In the genomic region with DNA sequence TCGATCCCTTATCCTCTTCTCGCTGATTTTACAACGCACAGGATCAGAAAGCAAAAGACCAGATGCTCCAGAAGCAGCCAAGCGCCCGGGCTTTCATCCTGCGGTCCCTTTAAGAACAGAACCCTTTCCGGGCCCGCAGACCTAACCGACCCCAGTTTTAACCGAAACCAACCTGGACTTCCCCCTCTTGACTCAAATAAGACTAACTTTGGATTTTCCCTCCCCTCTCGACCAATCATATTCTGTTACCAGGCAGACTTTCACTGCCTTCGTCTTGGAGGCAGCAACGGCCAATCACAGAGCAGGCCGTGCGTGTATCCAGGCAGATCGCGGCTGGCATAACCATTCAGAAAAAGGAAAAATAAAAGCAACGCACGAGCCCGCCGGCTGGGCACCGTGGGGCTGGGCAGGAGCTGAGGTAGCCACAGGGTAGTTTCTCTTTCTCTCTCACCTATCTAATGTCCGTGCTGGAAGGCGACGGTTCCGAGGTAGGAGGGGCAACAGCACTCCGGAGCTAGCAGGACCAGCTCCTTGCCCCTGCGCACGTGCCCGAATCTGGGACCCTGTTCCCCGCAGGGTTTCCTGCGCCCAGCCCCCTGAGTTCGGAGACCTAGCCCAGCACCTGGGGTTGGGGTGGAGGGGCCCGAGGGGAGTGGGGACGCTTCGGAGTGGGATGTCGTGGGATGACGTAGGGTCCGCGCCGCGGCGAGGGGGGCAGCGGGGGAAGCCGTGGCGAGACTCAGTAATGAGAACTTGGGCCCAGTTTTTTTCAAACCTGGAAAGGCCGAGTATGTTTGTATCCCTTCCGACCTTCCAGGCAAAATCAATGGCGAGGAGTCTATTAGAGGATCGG, we compare ENCODE assay signal across 8 mouse cellular contexts. TPM values are rescaled to one million over a fixed set of nuclear protein-coding genes. Genes with fewer than 3 reads are reported as not detected.
DNase-seq lines count a peak whose midpoint lies in the region; ATAC-seq and TF ChIP-seq lines count a peak whose summit lies in the region.

A gene (plus strand): TSS at position 312 of the 853 bp plus-strand sequence.

- peak within 1 kb of the TSS; percentile 60 for H3K4me2 ChIP-seq in embryonic facial prominence, embryonic 15.5 days (replicated peaks)
- H3K4me2 ChIP-seq in limb, embryonic 14.5 days (replicated peaks; ENCODE audit: low read depth, low read length, severe bottlenecking), result peak within 1 kb of the TSS; percentile 60
- H3K4me2 ChIP-seq in midbrain, postnatal 0 days (ENCODE audit: low read depth, low read length, poor library complexity, severe bottlenecking), result peak within 1 kb of the TSS; percentile 58

- H3K27me3 ChIP-seq in embryonic facial prominence, embryonic 15.5 days, result no peaks in the 10 kb centered on the region
- no peaks in the 10 kb centered on the region for H3K27me3 ChIP-seq in limb, embryonic 14.5 days (ENCODE audit: control insufficient read depth, insufficient read depth, low read length)
- H3K27me3 ChIP-seq in midbrain, postnatal 0 days (ENCODE audit: insufficient read depth, low read length), result no peaks in the 10 kb centered on the region

- peak; percentile 49; the same call in 1 of the 2 replicates for TF ChIP-seq POLR2A in bone marrow, adult 2 months (IDR thresholded peaks at IDR 0.05; ENCODE audit: borderline replicate concordance, control insufficient read depth, low read depth, low read length)
- peak; percentile 76; the same call in 1 of the 2 replicates for TF ChIP-seq POLR2A in limb, embryonic 14.5 days (IDR thresholded peaks at IDR 0.05; ENCODE audit: borderline replicate concordance, extremely low read depth, insufficient read depth, insufficient read length)

- peak; percentile 100 for DNase-seq in 416B (ENCODE audit: low read depth)
- DNase-seq in heart, adult 8-10 months (ENCODE audit: low spot score), result peak; percentile 97
- DNase-seq in kidney, adult 9 months, result peak; percentile 99
- peak; percentile 97 for DNase-seq in limb, embryonic 14.5 days (ENCODE audit: low spot score)
- peak; percentile 98 for DNase-seq in midbrain, postnatal 0 days (ENCODE audit: low spot score)
- peak; percentile 73 to 84 for DNase-seq in spleen, postnatal 14 days (ENCODE audit: low spot score in 2 of 2)

- peak; percentile 97 for ATAC-seq in embryonic facial prominence, embryonic 15.5 days (ENCODE audit: insufficient number of reproducible peaks, low FRiP score, low TSS enrichment, low read depth)
- ATAC-seq in limb, embryonic 14.5 days (ENCODE audit: low FRiP score, low read depth), result peak; percentile 98
- peak; percentile 96 for ATAC-seq in midbrain, postnatal 0 days (ENCODE audit: low FRiP score)

- peak within 1 kb of the TSS; percentile 69 for H3K9ac ChIP-seq in embryonic facial prominence, embryonic 15.5 days
- H3K9ac ChIP-seq in limb, embryonic 14.5 days (ENCODE audit: low read depth, low read length, severe bottlenecking), result peak within 1 kb of the TSS; percentile 88
- H3K9ac ChIP-seq in midbrain, postnatal 0 days (replicated peaks; ENCODE audit: low read length, poor library complexity, severe bottlenecking), result peak within 1 kb of the TSS; percentile 74

- peak within 1 kb of the TSS; percentile 96 for H3K4me3 ChIP-seq in bone marrow, adult 2 months (replicated peaks; ENCODE audit: control insufficient read depth, low read depth, low read length)
- H3K4me3 ChIP-seq in embryonic facial prominence, embryonic 15.5 days (replicated peaks), result peak within 1 kb of the TSS; percentile 72
- peak within 1 kb of the TSS; percentile 80 for H3K4me3 ChIP-seq in limb, embryonic 14.5 days (replicated peaks; ENCODE audit: low read length)
- H3K4me3 ChIP-seq in midbrain, postnatal 0 days (ENCODE audit: low read depth, low read length), result peak within 1 kb of the TSS; percentile 48

- WGBS in bone marrow, adult 2 months, result under 1% methylated on average over 50 of the region's 50 CpGs
- under 1% methylated on average over 50 of the region's 50 CpGs for WGBS in embryonic facial prominence, embryonic 15.5 days
- WGBS in limb, embryonic 14.5 days, result under 1% methylated on average over 50 of the region's 50 CpGs
- WGBS in midbrain, postnatal 0 days, result 0% methylated on average over 46 of the region's 50 CpGs

- H3K9me3 ChIP-seq in embryonic facial prominence, embryonic 15.5 days (replicated peaks), result no peaks in the 10 kb centered on the region
- H3K9me3 ChIP-seq in limb, embryonic 14.5 days (ENCODE audit: control insufficient read depth, low read length), result no peaks in the 10 kb centered on the region
- H3K9me3 ChIP-seq in midbrain, postnatal 0 days (ENCODE audit: low read length), result no peaks in the 10 kb centered on the region

- H3K36me3 ChIP-seq in embryonic facial prominence, embryonic 15.5 days, result peaks cover 38% of the 10 kb centered on the region
- peaks cover 39% of the 10 kb centered on the region for H3K36me3 ChIP-seq in limb, embryonic 14.5 days (ENCODE audit: control insufficient read depth, insufficient read depth, low read length)
- H3K36me3 ChIP-seq in midbrain, postnatal 0 days (ENCODE audit: insufficient read depth, low read length), result peaks cover 32% of the 10 kb centered on the region

- H3K4me1 ChIP-seq in bone marrow, adult 2 months (ENCODE audit: control insufficient read depth, insufficient read depth, low read length), result no peaks in the 10 kb centered on the region; the same call in 1 of the 2 replicates
- peaks cover 12% of the 10 kb centered on the region for H3K4me1 ChIP-seq in embryonic facial prominence, embryonic 15.5 days
- H3K4me1 ChIP-seq in limb, embryonic 14.5 days (ENCODE audit: control insufficient read depth, insufficient read depth, low read length), result peaks cover 12% of the 10 kb centered on the region; the same call in 1 of the 2 replicates
- peaks cover 7% of the 10 kb centered on the region; the same call in 1 of the 2 replicates for H3K4me1 ChIP-seq in midbrain, postnatal 0 days (ENCODE audit: insufficient read depth, low read length)

- no peak for TF ChIP-seq CTCF in bone marrow, adult 2 months (IDR thresholded peaks at IDR 0.05; ENCODE audit: control insufficient read depth, insufficient read depth, low read length)
- no peak for TF ChIP-seq CTCF in midbrain, postnatal 0 days (IDR thresholded peaks at IDR 0.05)

- peak within 1 kb of the TSS; percentile 76 for H3K27ac ChIP-seq in bone marrow, adult 2 months (ENCODE audit: control insufficient read depth, insufficient read depth, low read depth, low read length, poor library complexity)
- H3K27ac ChIP-seq in embryonic facial prominence, embryonic 15.5 days (replicated peaks), result peak within 1 kb of the TSS; percentile 94
- peak within 1 kb of the TSS; percentile 97 for H3K27ac ChIP-seq in limb, embryonic 14.5 days (replicated peaks; ENCODE audit: low read depth, low read length)
- H3K27ac ChIP-seq in midbrain, postnatal 0 days (ENCODE audit: low read depth, low read length), result peak within 1 kb of the TSS; percentile 90

RNA-seq across cellular contexts. Expression of the gene that starts here (rescaled TPM):
- 4.5 and 22.2 TPM in 2 replicates for polyA plus RNA-seq in bone marrow, adult 2 months (2011; ENCODE audit: insufficient read depth, insufficient read length, low replicate concordance, missing spikeins)
- 8.7 and 11.0 TPM in 2 replicates for polyA plus RNA-seq in embryonic facial prominence, embryonic 15.5 days (2015; fragmentation: Nextera tagmentation; extraction: Ambion mirVana)
- 10 to 100 TPM in 2 of 4 experiments, 1 to 10 TPM in 2; 5.8 to 14.5 (median 8.7) TPM for total RNA-seq in heart, adult 8-10 months (2022)
- polyA plus RNA-seq in limb, embryonic 14.5 days (2012; rRNA removed), result 29.9 and 36.4 TPM in 2 replicates
- polyA plus RNA-seq in limb, embryonic 14.5 days (2014; fragmentation: Nextera tagmentation; extraction: Ambion mirVana), result 12.5 and 12.9 TPM in 2 replicates
- 17.5 and 25.1 TPM in 2 replicates for total RNA-seq in midbrain, postnatal 0 days (2014; rRNA removed)
- polyA plus RNA-seq in midbrain, postnatal 0 days (2015; fragmentation: Nextera tagmentation; extraction: Ambion mirVana), result 6.0 and 6.9 TPM in 2 replicates

Comparison
In these comparisons a context has a peak if more than half of its experiments do, and no peak if none do; other contexts are left out.
1. Peak in every context shown above with its lines: DNase-seq, ATAC-seq, H3K4me3 ChIP-seq and H3K27ac ChIP-seq.